Mouse (Mus musculus) embryonic facial prominence, embryonic 12.5 days (tissue): ENCODE results near the gene Gm20509. TPM values are rescaled to one million over a fixed set of nuclear protein-coding genes. Genes with fewer than 3 reads are reported as not detected.
"Not testable (repeated sequence)": the region's sequence is repeated elsewhere in the genome, so short reads cannot be mapped to it uniquely, and the experiment has no call there.

Experiments used
- ATAC-seq: fragments of 200-750 bp; cut with Nextera tagmentation; 2 replicates; pipeline ENCODE4 v1.8.0; 2017; ENCODE audit not compliant: insufficient number of reproducible peaks, insufficient read depth, low FRiP score, low TSS enrichment
- H3K27ac ChIP-seq: fragments of 300-500 bp; sonication (generic); 2 replicates; pipeline ENCODE4 v1.5.1; 2016; ENCODE audit warnings: mild to moderate bottlenecking
- H3K27me3 ChIP-seq: fragments of 300-500 bp; sonication (generic); 2 replicates; pipeline ENCODE4 v1.6.1; 2016; ENCODE audit warnings: mild to moderate bottlenecking, moderate library complexity
- H3K36me3 ChIP-seq: fragments of 300-500 bp; sonication (generic); 2 replicates; pipeline ENCODE4 v1.6.1; 2016; ENCODE audit warnings: mild to moderate bottlenecking
- H3K4me1 ChIP-seq: fragments of 300-500 bp; sonication (generic); 2 replicates; pipeline ENCODE4 v1.6.1; 2016
- H3K4me2 ChIP-seq: fragments of 300-500 bp; sonication (generic); replicated peaks from 2 replicates; pipeline ENCODE4 v1.6.1; 2016; ENCODE audit warnings: mild to moderate bottlenecking, moderate library complexity
- H3K4me3 ChIP-seq: fragments of 300-500 bp; sonication (generic); 2 replicates; pipeline ENCODE4 v1.5.1; 2016; ENCODE audit warnings: mild to moderate bottlenecking
- H3K9ac ChIP-seq: fragments of 300-500 bp; sonication (generic); 2 replicates; pipeline ENCODE4 v1.6.1; 2016; ENCODE audit warnings: mild to moderate bottlenecking, moderate library complexity
- H3K9me3 ChIP-seq: fragments of 300-500 bp; sonication (generic); 2 replicates; pipeline ENCODE4 v1.6.1; 2016; ENCODE audit warnings: mild to moderate bottlenecking, moderate library complexity
- WGBS: fragments of 180-500 bp; shearing (Covaris S2); methylation state at CpG from one replicate; pipeline ENCODE4 v1.1.7; 2016; 5-methylcytosine and 5-hydroxymethylcytosine counted together
- polyA plus RNA-seq: library from polyadenylated mRNA; unstranded; fragments of >200 nt; fragmentation: Nextera tagmentation; extraction: Ambion mirVana; gene quantifications from 2 replicates; pipeline ENCODE4 v1.2.1, GENCODE M21; 2016

Gene Gm20509
- polyA plus RNA-seq = not detected in 2 replicates

DNA sequence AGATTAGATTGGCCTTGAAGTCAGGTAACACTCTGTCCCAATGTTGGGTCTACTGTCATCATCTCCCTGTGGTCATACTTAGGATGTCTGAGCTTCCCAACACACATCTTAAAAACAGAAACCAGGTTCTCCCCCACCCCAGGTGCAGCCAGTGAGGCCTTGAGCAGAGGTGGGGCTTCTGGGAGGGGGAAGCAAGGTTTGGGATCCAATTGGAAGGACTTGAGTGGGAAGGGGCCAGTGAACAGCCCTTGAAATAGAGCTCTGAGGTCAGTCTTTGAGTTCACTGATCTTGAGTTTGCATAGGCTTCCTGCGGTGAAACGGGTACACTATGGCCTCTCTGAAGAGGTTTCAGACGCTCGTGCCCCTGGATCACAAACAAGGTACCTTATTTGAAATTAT is at the start of gene Gm20509:
Gene Gm20509, plus strand, starts transcription at position 290 of the 400 bp plus-strand sequence.
- Histone ChIP-seq H3K9ac (peak within 1 kb of the TSS; percentile 52), H3K9me3 (no peaks in the 10 kb centered on the region), H3K36me3 (no peaks in the 10 kb centered on the region), H3K4me3 (peak within 1 kb of the TSS; percentile 46), H3K4me2 (peak within 1 kb of the TSS; percentile 82), H3K27ac (no peak within 1 kb of the TSS), H3K27me3 (peaks cover 36% of the 10 kb centered on the region), H3K4me1 (0 out of 2 replicates have a peak, but pooled peaks cover 8% of the 10 kb centered on the region)
- WGBS = 94% methylated on average over 4 of the region's 4 CpGs
- no peak for ATAC-seq

DNA sequence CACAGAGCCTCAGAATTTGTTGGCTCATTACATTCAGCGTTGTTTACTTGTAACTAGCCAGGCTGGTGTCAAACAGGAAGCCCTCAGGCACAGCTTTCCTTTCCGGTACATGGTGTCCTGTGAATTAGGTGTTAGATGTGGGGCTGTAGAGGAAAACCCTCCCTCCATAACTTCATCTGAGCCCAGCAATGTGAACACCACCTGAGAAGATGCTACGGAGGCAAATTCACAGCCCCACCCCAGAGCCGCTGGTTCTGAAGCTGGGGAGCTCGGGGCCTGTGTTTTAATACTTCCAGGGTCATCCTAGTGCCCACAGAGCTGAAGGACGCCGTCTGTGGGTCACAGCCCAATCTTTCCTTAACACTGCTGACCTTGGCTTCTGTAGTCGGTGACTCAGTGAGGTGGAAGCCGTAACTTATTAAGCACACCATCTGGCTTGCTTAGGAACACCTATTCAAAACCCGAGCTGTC is 46.8 kb upstream of the Gm20509 start:
- Histone ChIP-seq H3K27me3 (no peaks in the 10 kb centered on the region), H3K4me3 (no peak overlapping the region), H3K4me1 (no peaks in the 10 kb centered on the region), H3K9me3 (no peaks in the 10 kb centered on the region), H3K27ac (no peak overlapping the region), H3K4me2 (no peak overlapping the region), H3K36me3 (no peaks in the 10 kb centered on the region), H3K9ac (no peak overlapping the region)
- ATAC-seq = no peak
- WGBS = 56% methylated on average over 10 of the region's 10 CpGs

DNA sequence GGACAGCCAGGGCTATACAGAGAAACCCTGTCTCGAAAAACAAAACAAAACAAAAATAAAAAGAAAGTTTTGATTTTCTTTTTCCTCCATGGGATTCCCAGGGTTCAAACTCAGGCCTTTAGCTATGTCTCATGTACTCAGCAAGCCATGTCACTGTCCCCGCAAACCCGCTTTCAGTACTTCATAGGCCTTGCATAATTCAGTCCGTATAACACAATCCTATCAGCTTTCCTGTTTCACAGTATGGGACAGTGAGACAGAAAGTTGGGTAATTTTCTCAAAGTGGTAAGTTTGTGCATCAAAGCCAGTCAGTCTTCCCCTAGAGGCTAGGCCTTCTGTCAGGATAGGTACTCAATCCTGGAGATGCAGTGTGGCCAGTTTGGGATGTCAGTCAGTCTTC is 43.0 kb upstream of the Gm20509 start:
- Histone ChIP-seq H3K9me3 (no peaks in the 10 kb centered on the region), H3K27me3 (no peaks in the 10 kb centered on the region), H3K27ac (no peak overlapping the region), H3K4me2 (no peak overlapping the region), H3K36me3 (no peaks in the 10 kb centered on the region), H3K4me1 (peaks cover 11% of the 10 kb centered on the region), H3K9ac (no peak overlapping the region), H3K4me3 (no peak overlapping the region)
- ATAC-seq = no peak
- WGBS = 88% methylated on average over 4 of the region's 4 CpGs

DNA sequence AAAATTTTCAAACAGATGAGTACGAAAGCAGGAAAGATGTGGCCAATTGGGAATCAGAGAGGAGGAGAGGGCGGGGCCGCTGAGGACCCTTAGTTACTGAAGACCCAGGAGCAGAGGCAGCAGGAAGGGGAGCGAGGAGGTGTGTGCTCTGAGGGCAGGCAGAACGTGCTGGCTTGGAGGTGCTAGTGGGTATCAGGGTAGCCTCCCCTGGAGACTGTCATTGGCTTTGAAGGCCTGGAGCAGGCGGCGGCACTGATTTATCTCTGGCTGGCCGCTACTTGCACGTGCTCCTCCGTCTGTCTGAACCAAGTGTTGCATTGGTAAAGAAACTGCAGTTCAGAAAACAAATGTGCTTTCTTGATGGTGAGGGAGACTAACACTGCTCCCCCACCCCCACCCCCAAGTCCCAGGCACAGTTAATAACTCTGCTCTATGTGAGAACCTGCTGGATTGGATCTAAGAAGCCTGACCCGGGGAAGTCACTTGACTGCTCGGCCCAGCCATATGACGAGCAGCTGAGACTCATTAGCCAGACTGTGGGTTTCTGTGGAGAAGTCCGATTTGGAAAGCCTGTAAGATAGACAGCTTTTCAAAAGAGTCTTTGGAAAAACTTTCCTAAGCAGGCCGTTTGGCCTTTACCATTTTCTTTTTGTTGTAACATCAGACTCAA is 38.5 kb upstream of the Gm20509 start:
- Histone ChIP-seq H3K36me3 (no peaks in the 10 kb centered on the region), H3K9me3 (no peaks in the 10 kb centered on the region), H3K27ac (peak overlapping the region; percentile 72), H3K4me1 (peaks cover 27% of the 10 kb centered on the region), H3K4me3 (peak overlapping the region; percentile 11; the same call in 1 of the 2 replicates), H3K9ac (no peak overlapping the region), H3K4me2 (peak overlapping the region; percentile 45), H3K27me3 (no peaks in the 10 kb centered on the region)
- 12% methylated on average over 15 of the region's 15 CpGs for whole genome bisulfite sequencing
- no peak; the same call in 1 of the 2 replicates for ATAC-seq

DNA sequence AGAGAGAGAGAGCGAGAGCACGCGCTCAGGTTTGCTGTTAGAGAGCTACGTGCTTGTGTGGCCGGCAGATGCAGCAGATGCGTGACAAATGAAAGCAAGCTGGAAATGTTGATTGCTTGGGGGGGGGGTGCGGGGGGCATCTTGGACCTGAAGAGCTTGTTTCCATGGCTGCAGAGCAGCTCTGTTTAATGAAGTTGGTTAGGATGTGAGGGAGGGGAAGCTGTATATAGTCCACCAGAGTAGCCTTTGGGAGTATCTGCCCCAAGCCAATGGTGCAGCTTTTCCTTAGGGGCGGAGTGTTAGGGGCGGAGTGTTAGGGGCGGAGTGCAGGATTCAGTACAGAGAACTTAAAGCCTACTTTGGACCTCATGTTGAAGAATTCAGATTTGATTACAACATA is 35.2 kb upstream of the Gm20509 start:
- peaks cover 27% of the 10 kb centered on the region for H3K4me1 ChIP-seq
- H3K4me3 ChIP-seq = peak overlapping the region; percentile 12; the same call in 1 of the 2 replicates
- no peaks in the 10 kb centered on the region for H3K27me3 ChIP-seq
- peak overlapping the region; percentile 33 for H3K4me2 ChIP-seq
- 20% methylated on average over 10 of the region's 10 CpGs for WGBS
- peak; percentile 75; the same call in 1 of the 2 replicates for ATAC-seq
- peak overlapping the region; percentile 71; the same call in 1 of the 2 replicates for H3K27ac ChIP-seq
- no peaks in the 10 kb centered on the region for H3K9me3 ChIP-seq
- H3K36me3 ChIP-seq = no peaks in the 10 kb centered on the region
- no peak overlapping the region for H3K9ac ChIP-seq

DNA sequence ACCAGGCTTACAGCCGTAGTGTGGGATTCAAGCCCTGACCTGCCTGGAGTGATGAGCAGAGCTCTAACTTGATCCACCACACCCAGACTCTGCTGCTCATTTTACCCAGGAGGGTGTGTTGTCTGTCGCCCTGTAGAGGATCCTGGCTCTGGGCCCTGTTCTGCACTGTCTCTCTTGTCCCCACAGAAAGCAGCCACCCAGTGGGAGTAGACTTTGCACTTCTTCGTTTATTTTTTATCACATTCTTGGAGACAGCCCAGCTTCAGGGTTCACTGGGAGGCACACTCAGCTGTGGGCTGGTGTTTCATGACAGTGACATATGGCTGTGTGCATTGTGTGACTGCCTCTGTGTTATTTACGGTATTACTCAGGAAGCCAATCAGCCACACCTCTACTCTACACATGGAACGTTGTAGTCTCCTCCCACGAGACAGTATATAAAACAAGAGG is 34.0 kb upstream of the Gm20509 start:
- no peak overlapping the region for H3K9ac ChIP-seq
- H3K27ac ChIP-seq = peak overlapping the region; percentile 70
- H3K4me1 ChIP-seq = peaks cover 26% of the 10 kb centered on the region
- WGBS = 55% methylated on average over 6 of the region's 6 CpGs
- H3K9me3 ChIP-seq = no peaks in the 10 kb centered on the region
- peak; percentile 14; the same call in 1 of the 2 replicates for ATAC-seq
- H3K4me2 ChIP-seq = no peak overlapping the region
- H3K36me3 ChIP-seq = no peaks in the 10 kb centered on the region
- H3K27me3 ChIP-seq = no peaks in the 10 kb centered on the region
- H3K4me3 ChIP-seq = no peak overlapping the region

DNA sequence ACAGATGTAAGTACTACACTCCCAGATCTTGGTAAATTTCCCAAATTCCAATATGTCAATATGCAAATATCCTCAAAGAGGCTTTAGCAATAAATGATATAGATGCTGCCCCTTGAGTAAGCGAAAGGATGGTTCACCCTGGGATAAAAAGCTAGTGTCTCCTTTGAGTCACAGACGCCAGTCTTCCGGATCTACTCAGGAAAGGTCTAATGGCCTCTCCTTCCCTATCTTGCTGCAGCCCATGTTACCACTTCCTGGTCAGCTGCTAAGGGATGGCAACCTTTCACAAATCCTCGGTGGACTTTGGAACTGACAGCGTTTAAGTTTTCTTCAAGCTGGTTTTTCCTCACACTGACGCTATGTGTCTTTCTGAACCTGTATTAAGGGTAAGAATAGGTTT is 33.6 kb upstream of the Gm20509 start:
- no peak overlapping the region for H3K27ac ChIP-seq
- no peaks in the 10 kb centered on the region for H3K9me3 ChIP-seq
- peaks cover 22% of the 10 kb centered on the region for H3K4me1 ChIP-seq
- H3K27me3 ChIP-seq = no peaks in the 10 kb centered on the region
- H3K4me2 ChIP-seq = no peak overlapping the region
- H3K4me3 ChIP-seq = no peak overlapping the region
- 86% methylated on average over 6 of the region's 6 CpGs for WGBS
- no peak for ATAC-seq
- no peak overlapping the region for H3K9ac ChIP-seq
- H3K36me3 ChIP-seq = no peaks in the 10 kb centered on the region

DNA sequence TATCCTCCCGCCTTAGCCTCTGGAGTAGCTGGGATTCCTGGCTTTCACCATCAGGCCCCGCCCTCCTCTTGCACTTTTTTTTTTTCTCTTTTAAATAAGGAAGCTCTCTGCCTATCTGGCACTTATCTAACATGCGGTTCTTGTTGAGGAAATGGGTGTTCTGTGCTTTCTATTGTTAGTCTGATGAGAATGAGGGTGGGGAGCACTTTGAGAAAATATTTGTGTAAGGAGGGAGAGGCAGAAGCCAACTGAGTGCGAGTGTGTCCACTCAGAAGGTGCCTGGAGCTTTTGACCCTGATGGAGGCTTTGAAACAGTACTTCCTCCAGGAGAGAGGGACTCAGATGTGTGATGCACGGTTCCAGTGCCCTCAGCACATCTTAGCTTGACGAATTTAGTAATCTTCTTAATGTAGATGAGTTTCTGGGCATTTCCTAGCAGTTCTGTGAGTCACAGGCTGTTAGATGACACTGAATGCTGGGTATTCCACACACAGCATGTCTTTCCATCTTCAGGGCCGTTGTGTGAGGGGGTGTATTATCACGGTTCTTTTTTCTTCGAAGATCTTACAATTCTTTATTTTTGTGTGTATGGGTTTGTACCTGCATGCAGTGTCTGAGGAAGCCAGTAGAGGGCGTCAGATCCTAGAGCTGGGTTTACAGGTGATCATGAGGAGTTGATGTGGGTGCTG is 31.2 kb upstream of the Gm20509 start:
- Histone ChIP-seq H3K27me3 (no peaks in the 10 kb centered on the region), H3K9ac (no peak overlapping the region), H3K36me3 (no peaks in the 10 kb centered on the region), H3K4me2 (no peak overlapping the region), H3K4me3 (no peak overlapping the region), H3K27ac (no peak overlapping the region), H3K9me3 (no peaks in the 10 kb centered on the region), H3K4me1 (peaks cover 13% of the 10 kb centered on the region)
- no peak for ATAC-seq
- WGBS = 76% methylated on average over 10 of the region's 10 CpGs

DNA sequence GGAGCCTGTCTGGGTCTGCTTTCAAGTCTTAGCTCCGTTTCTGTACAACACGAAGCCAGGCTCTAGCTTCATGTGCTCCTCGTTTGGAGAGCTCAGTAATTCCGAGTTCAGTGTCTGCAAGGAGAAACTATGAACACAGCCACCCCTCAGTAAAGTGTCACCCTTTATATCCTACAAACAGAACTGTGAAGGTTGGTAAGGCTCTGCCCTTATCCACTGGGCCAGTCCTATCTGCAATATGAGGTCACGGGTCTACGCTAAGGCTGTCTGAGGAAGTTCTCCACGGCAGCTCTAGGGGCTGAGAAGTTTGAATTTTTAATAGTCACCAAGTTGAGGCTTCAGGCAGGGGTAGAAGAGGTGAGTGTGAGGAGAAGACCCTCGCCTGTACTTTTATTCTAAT is 29.8 kb upstream of the Gm20509 start:
- no peak for ATAC-seq
- Histone ChIP-seq H3K27ac (no peak overlapping the region), H3K4me3 (no peak overlapping the region), H3K36me3 (no peaks in the 10 kb centered on the region), H3K9me3 (no peaks in the 10 kb centered on the region), H3K4me1 (peaks cover 9% of the 10 kb centered on the region), H3K4me2 (no peak overlapping the region), H3K9ac (no peak overlapping the region), H3K27me3 (no peaks in the 10 kb centered on the region)
- 82% methylated on average over 8 of the region's 8 CpGs for WGBS

DNA sequence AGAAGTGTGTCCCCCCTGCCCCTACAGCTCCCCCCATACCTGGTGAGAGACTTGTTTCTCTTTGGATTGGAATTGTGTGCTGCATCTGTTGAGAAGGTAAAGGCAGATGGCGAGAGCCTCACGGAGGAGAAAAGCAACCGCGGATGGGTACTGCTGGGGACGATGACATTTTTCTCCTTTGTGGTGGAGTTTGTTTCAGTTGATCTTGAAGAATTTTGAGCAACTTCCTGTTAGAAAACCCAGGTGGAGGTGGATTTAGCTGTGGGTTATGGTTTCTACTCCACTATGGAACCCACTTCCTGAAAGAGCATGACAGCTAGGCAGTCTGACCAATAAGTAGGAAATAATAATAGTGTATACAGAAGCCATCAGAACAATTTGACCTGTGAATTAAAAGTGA is 29.1 kb upstream of the Gm20509 start:
- WGBS = 90% methylated on average over 5 of the region's 5 CpGs
- H3K4me3 ChIP-seq = no peak overlapping the region
- H3K27ac ChIP-seq = no peak overlapping the region
- H3K9me3 ChIP-seq = no peaks in the 10 kb centered on the region
- H3K4me2 ChIP-seq = no peak overlapping the region
- peaks cover 2% of the 10 kb centered on the region for H3K4me1 ChIP-seq
- no peak for ATAC-seq
- no peak overlapping the region for H3K9ac ChIP-seq
- no peaks in the 10 kb centered on the region for H3K27me3 ChIP-seq
- H3K36me3 ChIP-seq = no peaks in the 10 kb centered on the region

DNA sequence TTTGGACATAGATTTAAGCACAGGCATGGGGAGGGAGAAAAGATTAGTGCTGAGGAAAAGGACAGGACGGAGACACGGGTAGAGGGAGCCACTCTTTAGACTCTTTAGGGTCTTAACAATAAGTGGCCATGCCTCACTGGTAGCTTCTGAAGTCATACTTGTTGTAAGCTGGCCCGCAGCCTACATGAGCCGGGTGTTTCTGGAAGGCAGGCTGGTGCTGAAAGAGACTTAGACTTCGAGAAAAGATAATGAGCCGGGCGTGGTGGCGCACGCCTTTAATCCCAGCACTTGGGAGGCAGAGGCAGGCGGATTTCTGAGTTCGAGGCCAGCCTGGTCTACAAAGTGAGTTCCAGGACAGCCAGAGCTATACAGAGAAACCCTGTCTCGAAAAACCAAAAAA is 22.9 kb upstream of the Gm20509 start:
- H3K9me3 ChIP-seq, H3K4me3 ChIP-seq, H3K36me3 ChIP-seq, H3K9ac ChIP-seq, H3K4me1 ChIP-seq, H3K4me2 ChIP-seq, ATAC-seq, H3K27ac ChIP-seq, H3K27me3 ChIP-seq: not testable (repeated sequence)
- WGBS = 88% methylated on average over 11 of the region's 12 CpGs

DNA sequence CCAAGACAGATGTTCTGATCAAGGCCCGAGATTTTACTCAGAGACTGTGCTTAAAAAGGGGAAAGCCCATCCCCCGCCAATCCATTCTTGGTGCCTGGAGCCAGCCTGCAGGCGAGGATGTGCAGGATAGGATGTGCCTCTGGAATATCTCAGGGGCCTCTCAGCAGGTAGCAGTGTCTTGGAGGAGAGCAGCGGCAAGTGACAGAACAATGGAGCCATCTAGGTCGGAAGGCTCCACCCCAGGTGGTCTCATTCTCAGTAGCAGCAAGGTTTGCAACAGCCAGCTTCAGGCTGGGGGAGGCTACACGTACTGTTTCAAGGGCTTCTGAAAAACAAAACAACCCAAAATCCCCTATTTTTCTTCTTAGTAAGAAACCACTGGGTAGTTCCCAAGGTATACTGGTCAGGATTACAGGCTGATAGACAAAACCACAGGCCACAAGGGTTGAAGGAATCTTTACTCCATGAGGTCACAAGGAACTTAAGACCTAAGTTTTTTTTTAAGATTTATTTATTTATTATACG is 22.4 kb upstream of the Gm20509 start:
- ATAC-seq = no peak
- no peaks in the 10 kb centered on the region for H3K27me3 ChIP-seq

More for the DNA sequence above, 22.4 kb upstream of the Gm20509 start:
- 42% methylated on average over 7 of the region's 7 CpGs for WGBS
- no peaks in the 10 kb centered on the region for H3K9me3 ChIP-seq
- no peaks in the 10 kb centered on the region for H3K4me1 ChIP-seq
- H3K9ac ChIP-seq = no peak overlapping the region
- no peak overlapping the region for H3K27ac ChIP-seq
- no peaks in the 10 kb centered on the region for H3K36me3 ChIP-seq
- H3K4me2 ChIP-seq = no peak overlapping the region
- H3K4me3 ChIP-seq = no peak overlapping the region
